Mouse (Mus musculus): ENCODE results near the gene Bhlhe23. TPM values are rescaled to one million over a fixed set of nuclear protein-coding genes. Genes with fewer than 3 reads are reported as not detected.

Gene Bhlhe23
- total and polyA plus RNA-seq, 3 experiments, result not detected

- Histone ChIP-seq H3K4me2 (ENCODE audit: insufficient read depth, low read depth, poor library complexity, severe bottlenecking) (no peak overlapping the region), H3K9ac (ENCODE audit: insufficient read depth, low read depth) (no peak overlapping the region), H3K27ac (ENCODE audit: insufficient read depth, low read depth) (no peak overlapping the region), H3K4me1 (ENCODE audit: control insufficient read depth in 1 of 2, insufficient read depth in 2 of 2) (peaks cover 7 to 14% of the 10 kb centered on the region in 2 experiments), H3K79me2 (replicated peaks; ENCODE audit: control insufficient read depth, extremely low read depth, insufficient read depth, poor library complexity, severe bottlenecking) (no peaks in the 10 kb centered on the region), H3K36me3 (replicated peaks in 1 of 2; ENCODE audit: control insufficient read depth in 1 of 2, insufficient read depth in 1 of 2, low read length in 1 of 2) (no peaks in the 10 kb centered on the region), H3K27me3 (replicated peaks) (peaks cover 63% of the 10 kb centered on the region), H3K4me3 (replicated peaks in 1 of 3; ENCODE audit: low read depth in 2 of 3, low read length in 2 of 3, poor library complexity in 1 of 3) (no peak overlapping the region), H3K9me3 (replicated peaks; ENCODE audit: low read length) (peaks cover 10% of the 10 kb centered on the region)
- dilution Hi-C loops (cut with MboI; ENCODE audit: extremely low pct_ligation_motif_present, extremely low pct_unique_long_range_greater_than_20kb, low sequenced_read_pairs) (no loop called here), in situ Hi-C loops (cut with MboI; ENCODE audit: low pct_ligation_motif_present, low pct_unique_long_range_greater_than_20kb, low sequenced_read_pairs) (no loop called here)
- TF ChIP-seq E2F4 (IDR thresholded peaks at IDR 0.05; ENCODE audit: insufficient replicate concordance, low read depth, low read length), result no peak
- no peak for TF ChIP-seq TCF12 (IDR thresholded peaks at IDR 0.05; ENCODE audit: low read depth, low read length)
- TF ChIP-seq USF1 (IDR thresholded peaks at IDR 0.05; ENCODE audit: low read depth, low read length), result no peak
- TF ChIP-seq HCFC1 (IDR thresholded peaks at IDR 0.05; ENCODE audit: low read depth, low read length), result no peak
- TF ChIP-seq GABPA (IDR thresholded peaks at IDR 0.05; ENCODE audit: insufficient replicate concordance, low read depth, low read length), result no peak
- no peak for TF ChIP-seq EP300 (IDR thresholded peaks at IDR 0.05; ENCODE audit: low read length)
- TF ChIP-seq MXI1 (IDR thresholded peaks at IDR 0.05; ENCODE audit: low read depth, low read length), result no peak
- no peak for TF ChIP-seq RAD21 (IDR thresholded peaks at IDR 0.05; ENCODE audit: low read depth, low read length)
- no peak for TF ChIP-seq UBTF (IDR thresholded peaks at IDR 0.05; ENCODE audit: low read depth, low read length)
- no peak for TF ChIP-seq IRF4 (IDR thresholded peaks at IDR 0.05; ENCODE audit: low read depth, low read length)
- DNase-seq (ENCODE audit: extremely low read depth), result no peak
Observed at GRCm38 (mm10) chr2:180775641-180776040, 1.1 kb downstream of the Bhlhe23 start.

GRCm38 (mm10) chr2:180775223-180775622, 1.5 kb downstream of the Bhlhe23 start:
- no peaks in the 10 kb centered on the region for H3K36me3 ChIP-seq (replicated peaks in 1 of 2; ENCODE audit: control insufficient read depth in 1 of 2, insufficient read depth in 1 of 2, low read length in 1 of 2)
- H3K79me2 ChIP-seq (replicated peaks; ENCODE audit: control insufficient read depth, extremely low read depth, insufficient read depth, poor library complexity, severe bottlenecking), result no peaks in the 10 kb centered on the region
- TF ChIP-seq MAZ (IDR thresholded peaks at IDR 0.05; ENCODE audit: low read depth, low read length) (no peak), ZC3H11A (IDR thresholded peaks at IDR 0.05; ENCODE audit: low read depth, low read length) (no peak), CHD2 (IDR thresholded peaks at IDR 0.05; ENCODE audit: low read length) (0 out of 2 replicates have a peak, but pooled peaks have one; percentile 18), IRF4 (IDR thresholded peaks at IDR 0.05; ENCODE audit: low read depth, low read length) (peak; percentile 89), MEF2A (IDR thresholded peaks at IDR 0.05; ENCODE audit: borderline replicate concordance, low read depth, low read length) (peak; percentile 45; the same call in 1 of the 2 replicates), TBP (conservative IDR thresholded peaks at IDR 0.05; ENCODE audit: low read depth, low read length) (no peak), SMC3 (IDR thresholded peaks at IDR 0.05; ENCODE audit: low read depth, low read length) (no peak), PAX5 (IDR thresholded peaks at IDR 0.05; ENCODE audit: low read length) (no peak), CTCF (conservative IDR thresholded peaks at IDR 0.05 in 1 of 2, IDR thresholded peaks at IDR 0.05 in 1 of 2; ENCODE audit: low read depth in 2 of 2, low read length in 2 of 2) (peak in 1 of 2 experiments; percentile 38; a peak in 2 of 4 replicates), EP300 (IDR thresholded peaks at IDR 0.05; ENCODE audit: low read length) (peak; percentile 73)
- peak overlapping the region; percentile 42 for H3K4me2 ChIP-seq (ENCODE audit: insufficient read depth, low read depth, poor library complexity, severe bottlenecking)
- DNase-seq (ENCODE audit: extremely low read depth), result no peak
- H3K9me3 ChIP-seq (replicated peaks; ENCODE audit: low read length), result peaks cover 10% of the 10 kb centered on the region
- H3K4me1 ChIP-seq (ENCODE audit: control insufficient read depth in 1 of 2, insufficient read depth in 2 of 2), result peaks cover 7 to 14% of the 10 kb centered on the region in 2 experiments
- in situ Hi-C loops (cut with MboI; ENCODE audit: low pct_ligation_motif_present, low pct_unique_long_range_greater_than_20kb, low sequenced_read_pairs), result no loop called here
- no peak overlapping the region for H3K9ac ChIP-seq (ENCODE audit: insufficient read depth, low read depth)
- H3K27ac ChIP-seq (ENCODE audit: insufficient read depth, low read depth), result no peak overlapping the region
- dilution Hi-C loops (cut with MboI; ENCODE audit: extremely low pct_ligation_motif_present, extremely low pct_unique_long_range_greater_than_20kb, low sequenced_read_pairs), result no loop called here
- H3K4me3 ChIP-seq (replicated peaks in 1 of 3; ENCODE audit: low read depth in 2 of 3, low read length in 2 of 3, poor library complexity in 1 of 3), result no peak overlapping the region
- peaks cover 66% of the 10 kb centered on the region for H3K27me3 ChIP-seq (replicated peaks)

All from CH12.LX (cell line).